Mouse (Mus musculus) heart, embryonic 13.5 days (tissue): ENCODE data around the gene Gm37419. TPM values are rescaled to one million over a fixed set of nuclear protein-coding genes. Genes with fewer than 3 reads are reported as not detected.

ENCODE experiments used
- ATAC-seq: fragments of 200-750 bp; cut with Nextera tagmentation; 2 replicates; pipeline ENCODE4 v1.8.0; 2017; ENCODE audit warnings: moderate TSS enrichment; ENCODE audit not compliant: insufficient number of reproducible peaks, low FRiP score, low TSS enrichment; ENCODE audit errors: extremely low read depth
- H3K27ac ChIP-seq: fragments of 300-500 bp; sonication (generic); replicated peaks from 2 replicates; pipeline ENCODE4 v1.5.1; 2015; ENCODE audit warnings: moderate library complexity, mild to moderate bottlenecking, inconsistent platforms
- H3K27me3 ChIP-seq: fragments of 300-500 bp; sonication (generic); replicated peaks from 2 replicates; pipeline ENCODE4 v1.6.1; 2015; ENCODE audit warnings: mild to moderate bottlenecking, inconsistent platforms
- H3K36me3 ChIP-seq: fragments of 300-500 bp; sonication (generic); 2 replicates; pipeline ENCODE4 v1.6.1; 2015; ENCODE audit warnings: mild to moderate bottlenecking, inconsistent platforms
- H3K4me1 ChIP-seq: fragments of 300-500 bp; sonication (generic); 2 replicates; pipeline ENCODE4 v1.6.1; 2015; ENCODE audit warnings: inconsistent platforms
- H3K4me2 ChIP-seq: fragments of 300-500 bp; sonication (generic); 2 replicates; pipeline ENCODE4 v1.6.1; 2015; ENCODE audit warnings: inconsistent platforms, mild to moderate bottlenecking, moderate library complexity
- H3K4me3 ChIP-seq: fragments of 300-500 bp; sonication (generic); 2 replicates; pipeline ENCODE4 v1.5.1; 2015; ENCODE audit warnings: moderate library complexity, mild to moderate bottlenecking, inconsistent platforms
- H3K9ac ChIP-seq: fragments of 300-500 bp; sonication (generic); 2 replicates; pipeline ENCODE4 v1.6.1; 2015; ENCODE audit warnings: inconsistent platforms, mild to moderate bottlenecking, moderate library complexity
- H3K9me3 ChIP-seq: fragments of 300-500 bp; sonication (generic); 2 replicates; pipeline ENCODE4 v1.6.1; 2016; ENCODE audit warnings: inconsistent platforms
- WGBS: fragments of 180-500 bp; shearing (Covaris S2); methylation state at CpG from one replicate; pipeline ENCODE4 v1.1.7; 2015; ENCODE audit warnings: mixed read lengths; 5-methylcytosine and 5-hydroxymethylcytosine counted together
- polyA plus RNA-seq: library from polyadenylated mRNA; unstranded; fragments of >200 nt; fragmentation: Nextera tagmentation; extraction: Ambion mirVana; gene quantifications from 2 replicates; pipeline ENCODE4 v1.2.1, GENCODE M21; 2015

The Gm37419 gene
- polyA plus RNA-seq, 1 experiment from 2014 or later: not detected

- Histone ChIP-seq H3K9me3 (no peaks in the 10 kb centered on the region), H3K4me1 (peaks cover 9% of the 10 kb centered on the region), H3K27ac (no peak overlapping the region), H3K36me3 (no peaks in the 10 kb centered on the region), H3K4me2 (no peak overlapping the region), H3K9ac (no peak overlapping the region), H3K27me3 (no peaks in the 10 kb centered on the region; the same call in 1 of the 2 replicates), H3K4me3 (no peak overlapping the region)
- WGBS: 78% methylated on average over 6 of the region's 6 CpGs
- no peak for ATAC-seq
These were observed 9.6 kb downstream of the Gm37419 start for GRCm38 (mm10) chr16:23997912-23998311.

DNA sequence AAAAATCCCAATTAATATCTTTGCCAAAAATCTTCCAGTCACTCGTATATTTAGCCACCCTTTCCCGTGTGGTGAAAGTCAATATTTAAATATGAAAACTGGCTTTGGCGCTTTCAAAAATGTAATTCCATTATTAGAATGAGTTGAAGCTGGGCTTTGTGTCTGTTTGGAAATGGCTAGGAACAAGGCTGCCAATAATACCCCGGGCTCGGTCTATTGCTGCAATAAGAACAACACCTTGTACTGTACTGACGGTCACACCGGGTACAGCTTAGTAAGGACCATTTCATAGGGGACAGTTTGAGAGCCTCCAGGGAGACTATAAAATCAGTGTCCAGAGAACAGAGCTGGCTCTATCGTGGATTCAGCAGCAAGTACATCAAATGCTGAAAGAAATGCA lies 17.6 kb downstream of the Gm37419 start:
- H3K27ac ChIP-seq: no peak overlapping the region
- no peak overlapping the region for H3K4me2 ChIP-seq
- ATAC-seq: no peak
- H3K27me3 ChIP-seq: no peaks in the 10 kb centered on the region
- no peak overlapping the region for H3K9ac ChIP-seq
- 81% methylated on average over 8 of the region's 8 CpGs for WGBS
- no peak overlapping the region for H3K4me3 ChIP-seq
- no peaks in the 10 kb centered on the region for H3K4me1 ChIP-seq
- H3K9me3 ChIP-seq: no peaks in the 10 kb centered on the region
- no peaks in the 10 kb centered on the region for H3K36me3 ChIP-seq

GRCm38 (mm10) chr16:24009891-24010290 lies 21.6 kb downstream of the Gm37419 start:
- no peak overlapping the region for H3K4me2 ChIP-seq
- no peaks in the 10 kb centered on the region for H3K9me3 ChIP-seq
- WGBS: 81% methylated on average over 2 of the region's 2 CpGs
- no peak overlapping the region for H3K4me3 ChIP-seq
- ATAC-seq: no peak
- H3K27me3 ChIP-seq: no peaks in the 10 kb centered on the region
- no peak overlapping the region for H3K9ac ChIP-seq
- H3K4me1 ChIP-seq: no peaks in the 10 kb centered on the region
- no peaks in the 10 kb centered on the region for H3K36me3 ChIP-seq
- H3K27ac ChIP-seq: no peak overlapping the region

- ATAC-seq: no peak
- Histone ChIP-seq H3K36me3 (no peaks in the 10 kb centered on the region), H3K27ac (no peak overlapping the region), H3K9me3 (no peaks in the 10 kb centered on the region), H3K4me1 (no peaks in the 10 kb centered on the region), H3K4me2 (no peak overlapping the region), H3K4me3 (no peak overlapping the region), H3K27me3 (0 out of 2 replicates have a peak, but pooled peaks cover 2% of the 10 kb centered on the region), H3K9ac (no peak overlapping the region)
- 66% methylated on average over 3 of the region's 3 CpGs for WGBS
These were observed 23.0 kb downstream of the Gm37419 start for GRCm38 (mm10) chr16:24011306-24011705.

DNA sequence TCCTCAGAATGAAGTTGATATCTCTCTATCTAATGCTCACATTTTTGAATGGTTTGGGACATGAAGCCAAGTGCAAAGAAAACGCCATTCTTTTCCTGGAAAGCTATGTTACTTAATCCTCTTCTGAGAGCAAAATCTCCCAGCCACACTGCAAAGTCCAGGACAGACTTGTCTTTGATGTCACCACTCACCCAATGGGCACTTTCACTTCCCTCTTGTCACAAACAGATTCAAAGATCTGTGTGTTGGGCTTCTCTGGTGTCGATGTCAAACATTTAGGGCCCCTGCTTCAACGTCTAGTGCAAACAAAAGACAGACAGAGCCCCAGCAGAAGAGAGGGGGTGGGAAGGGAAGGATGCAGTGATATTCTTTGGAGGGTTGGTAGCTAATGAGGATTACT lies 23.8 kb downstream of the Gm37419 start:
- Histone ChIP-seq H3K4me2 (no peak overlapping the region), H3K27ac (no peak overlapping the region), H3K4me3 (no peak overlapping the region), H3K36me3 (no peaks in the 10 kb centered on the region), H3K27me3 (0 out of 2 replicates have a peak, but pooled peaks cover 4% of the 10 kb centered on the region), H3K4me1 (no peaks in the 10 kb centered on the region), H3K9ac (no peak overlapping the region), H3K9me3 (no peaks in the 10 kb centered on the region)
- 32% methylated on average over 3 of the region's 3 CpGs for WGBS
- no peak for ATAC-seq

GRCm38 (mm10) chr16:24014378-24014777 lies 26.1 kb downstream of the Gm37419 start:
- Histone ChIP-seq H3K36me3 (no peaks in the 10 kb centered on the region), H3K27ac (no peak overlapping the region), H3K4me1 (no peaks in the 10 kb centered on the region), H3K9me3 (no peaks in the 10 kb centered on the region), H3K27me3 (0 out of 2 replicates have a peak, but pooled peaks cover 4% of the 10 kb centered on the region), H3K4me3 (no peak overlapping the region), H3K4me2 (no peak overlapping the region), H3K9ac (no peak overlapping the region)
- no peak for ATAC-seq
- WGBS: 35% methylated on average over 3 of the region's 3 CpGs

DNA sequence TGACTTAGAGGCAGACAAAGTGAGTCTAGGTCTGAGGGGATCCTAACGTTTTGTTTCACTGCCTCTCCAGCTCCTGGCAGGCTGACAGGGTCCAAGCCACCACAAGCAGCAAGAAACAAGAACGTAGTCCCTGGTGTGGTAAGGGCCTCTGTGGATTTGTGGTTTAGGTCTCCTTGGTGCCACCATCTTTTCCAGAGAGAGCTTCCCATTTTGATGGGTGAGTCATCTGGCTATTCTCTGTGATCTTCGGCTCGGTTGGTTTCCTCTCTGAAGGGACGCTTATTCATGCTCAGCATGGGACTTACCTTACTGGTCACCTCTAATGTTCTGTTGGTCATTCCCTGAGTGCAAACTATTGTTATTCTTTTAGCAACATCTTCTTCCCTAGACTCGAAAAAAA lies 28.0 kb downstream of the Gm37419 start:
- no peaks in the 10 kb centered on the region for H3K36me3 ChIP-seq
- no peak overlapping the region for H3K27ac ChIP-seq
- H3K4me3 ChIP-seq: no peak overlapping the region
- 0 out of 2 replicates have a peak, but pooled peaks cover 4% of the 10 kb centered on the region for H3K27me3 ChIP-seq
- H3K9me3 ChIP-seq: no peaks in the 10 kb centered on the region
- H3K4me1 ChIP-seq: no peaks in the 10 kb centered on the region
- no peak overlapping the region for H3K9ac ChIP-seq
- WGBS: 52% methylated on average over 6 of the region's 6 CpGs
- no peak for ATAC-seq
- H3K4me2 ChIP-seq: no peak overlapping the region

GRCm38 (mm10) chr16:24016742-24017141 lies 28.5 kb downstream of the Gm37419 start:
- H3K9me3 ChIP-seq: no peaks in the 10 kb centered on the region
- H3K4me3 ChIP-seq: no peak overlapping the region
- ATAC-seq: no peak
- H3K4me2 ChIP-seq: no peak overlapping the region
- H3K4me1 ChIP-seq: no peaks in the 10 kb centered on the region
- no peak overlapping the region for H3K27ac ChIP-seq
- H3K36me3 ChIP-seq: no peaks in the 10 kb centered on the region
- 0 out of 2 replicates have a peak, but pooled peaks cover 4% of the 10 kb centered on the region for H3K27me3 ChIP-seq
- 61% methylated on average over 5 of the region's 5 CpGs for WGBS
- H3K9ac ChIP-seq: no peak overlapping the region

- Histone ChIP-seq H3K4me2 (no peak overlapping the region), H3K4me3 (no peak overlapping the region), H3K9ac (no peak overlapping the region), H3K9me3 (no peaks in the 10 kb centered on the region), H3K27ac (no peak overlapping the region), H3K27me3 (peaks cover 11% of the 10 kb centered on the region), H3K4me1 (no peaks in the 10 kb centered on the region), H3K36me3 (no peaks in the 10 kb centered on the region)
- ATAC-seq: no peak
- WGBS: 45% methylated on average over 1 of the region's 1 CpGs
These were observed 33.4 kb downstream of the Gm37419 start for GRCm38 (mm10) chr16:24021722-24022121.

- ATAC-seq: no peak
- no peak overlapping the region for H3K4me2 ChIP-seq
- peaks cover 11% of the 10 kb centered on the region for H3K27me3 ChIP-seq
- H3K9me3 ChIP-seq: no peaks in the 10 kb centered on the region
- 73% methylated on average over 4 of the region's 4 CpGs for WGBS
- H3K4me3 ChIP-seq: no peak overlapping the region
- H3K36me3 ChIP-seq: no peaks in the 10 kb centered on the region
- H3K4me1 ChIP-seq: no peaks in the 10 kb centered on the region
- no peak overlapping the region for H3K9ac ChIP-seq
- H3K27ac ChIP-seq: no peak overlapping the region
These were observed 34.3 kb downstream of the Gm37419 start for GRCm38 (mm10) chr16:24022605-24023004.

GRCm38 (mm10) chr16:24025442-24025841 lies 37.2 kb downstream of the Gm37419 start:
- Histone ChIP-seq H3K9me3 (no peaks in the 10 kb centered on the region), H3K4me3 (no peak overlapping the region), H3K9ac (no peak overlapping the region), H3K4me1 (no peaks in the 10 kb centered on the region), H3K27ac (no peak overlapping the region), H3K27me3 (peaks cover 11% of the 10 kb centered on the region), H3K4me2 (no peak overlapping the region), H3K36me3 (no peaks in the 10 kb centered on the region)
- WGBS: 30% methylated on average over 7 of the region's 7 CpGs
- no peak; the same call in 1 of the 2 replicates for ATAC-seq

DNA sequence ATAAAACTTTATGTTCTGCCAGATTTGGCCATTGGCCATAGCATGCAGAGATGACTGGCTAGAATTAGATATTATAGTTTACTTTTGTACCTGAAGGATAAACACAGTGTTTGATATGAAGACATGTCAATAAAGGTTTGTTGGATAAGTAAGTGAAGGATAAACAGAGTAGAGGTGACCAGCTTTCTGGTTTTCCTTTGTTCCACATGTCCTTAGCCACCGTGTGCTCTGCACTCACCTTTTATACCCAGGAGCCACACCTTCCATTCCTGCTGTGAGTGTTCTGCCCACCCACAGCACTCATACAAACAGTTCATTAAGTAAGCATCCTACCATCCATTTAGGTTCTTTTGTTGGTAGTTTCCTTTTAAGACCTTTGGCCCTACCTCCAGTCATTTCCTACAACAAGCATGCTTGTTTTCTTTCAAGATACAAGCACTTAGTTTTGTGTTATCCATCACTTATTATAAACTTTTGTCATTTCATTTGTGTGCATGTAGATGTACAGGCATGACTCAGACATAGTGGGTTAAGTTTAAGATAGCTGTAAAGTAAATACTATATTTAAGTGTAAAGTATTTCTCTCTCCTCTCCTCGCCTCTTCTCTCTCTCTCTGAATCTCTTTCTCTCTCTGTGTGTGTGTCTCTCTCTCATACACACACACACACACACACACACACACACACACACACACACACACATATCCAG lies 41.8 kb downstream of the Gm37419 start:
- H3K27ac ChIP-seq: no peak overlapping the region
- 68% methylated on average over 2 of the region's 2 CpGs for WGBS
- no peaks in the 10 kb centered on the region for H3K4me1 ChIP-seq
- H3K27me3 ChIP-seq: no peaks in the 10 kb centered on the region
- H3K4me2 ChIP-seq: no peak overlapping the region
- ATAC-seq: no peak
- H3K9me3 ChIP-seq: no peaks in the 10 kb centered on the region
- no peak overlapping the region for H3K9ac ChIP-seq
- H3K36me3 ChIP-seq: no peaks in the 10 kb centered on the region
- H3K4me3 ChIP-seq: no peak overlapping the region
